Mouse (Mus musculus) limb, embryonic 12.5 days (tissue): ENCODE measurements around the gene Mrc2. TPM values are rescaled to one million over a fixed set of nuclear protein-coding genes. Genes with fewer than 3 reads are reported as not detected.

Source experiments
- ATAC-seq: fragments of 200-750 bp; cut with Nextera tagmentation; 2 replicates; pipeline ENCODE4 v1.8.0; 2017; ENCODE audit warnings: low read depth, moderate TSS enrichment; ENCODE audit not compliant: insufficient number of reproducible peaks, insufficient read depth, low FRiP score, low TSS enrichment
- H3K27ac ChIP-seq: fragments of 300-500 bp; sonication (generic); 2 replicates; pipeline ENCODE4 v1.5.1; 2016; ENCODE audit warnings: mild to moderate bottlenecking, moderate library complexity
- H3K27me3 ChIP-seq: fragments of 300-500 bp; sonication (generic); 2 replicates; pipeline ENCODE4 v1.6.1; 2016; ENCODE audit warnings: mild to moderate bottlenecking, moderate library complexity
- H3K36me3 ChIP-seq: fragments of 300-500 bp; sonication (generic); 2 replicates; pipeline ENCODE4 v1.6.1; 2016; ENCODE audit warnings: mild to moderate bottlenecking, moderate library complexity
- H3K4me1 ChIP-seq: fragments of 300-500 bp; sonication (generic); replicated peaks from 2 replicates; pipeline ENCODE4 v1.6.1; 2016
- H3K4me2 ChIP-seq: fragments of 300-500 bp; sonication (generic); 2 replicates; pipeline ENCODE4 v1.6.1; 2016; ENCODE audit warnings: mild to moderate bottlenecking, moderate library complexity
- H3K4me3 ChIP-seq: fragments of 300-500 bp; sonication (generic); replicated peaks from 2 replicates; pipeline ENCODE4 v1.5.1; 2016; ENCODE audit warnings: mild to moderate bottlenecking
- H3K9ac ChIP-seq: fragments of 300-500 bp; sonication (generic); replicated peaks from 2 replicates; pipeline ENCODE4 v1.6.1; 2016; ENCODE audit warnings: mild to moderate bottlenecking, moderate library complexity
- H3K9me3 ChIP-seq: fragments of 300-500 bp; sonication (generic); 2 replicates; pipeline ENCODE4 v1.6.1; 2016; ENCODE audit warnings: mild to moderate bottlenecking, moderate library complexity
- WGBS: fragments of 180-500 bp; shearing (Covaris S2); methylation state at CpG from one replicate; pipeline ENCODE4 v1.1.7; 2016; 5-methylcytosine and 5-hydroxymethylcytosine counted together
- polyA plus RNA-seq: library from polyadenylated mRNA; unstranded; fragments of >200 nt; fragmentation: Nextera tagmentation; extraction: Ambion mirVana; gene quantifications from 2 replicates; pipeline ENCODE4 v1.2.1, GENCODE M21; 2016

Gene Mrc2
- polyA plus RNA-seq, 1 experiment from 2014 or later = 35.0 TPM

GRCm38 (mm10) chr11:105367163-105367562 lies 74.7 kb downstream of the Mrc2 start:
- Histone ChIP-seq H3K36me3 (no peaks in the 10 kb centered on the region), H3K9ac (no peak overlapping the region)
- no peak for ATAC-seq

GRCm38 (mm10) chr11:105368833-105369232 lies 76.4 kb downstream of the Mrc2 start:
- Histone ChIP-seq H3K9me3 (no peaks in the 10 kb centered on the region), H3K9ac (no peak overlapping the region), H3K27ac (no peak overlapping the region), H3K4me2 (no peak overlapping the region), H3K36me3 (no peaks in the 10 kb centered on the region), H3K27me3 (peaks cover 8% of the 10 kb centered on the region; the same call in 1 of the 2 replicates), H3K4me1 (peaks cover 12% of the 10 kb centered on the region; the same call in 1 of the 2 replicates), H3K4me3 (no peak overlapping the region)
- no peak for ATAC-seq
- WGBS = 92% methylated on average over 5 of the region's 5 CpGs

More at GRCm38 (mm10) chr11:105367163-105367562, 74.7 kb downstream of the Mrc2 start:
- H3K27ac ChIP-seq = no peak overlapping the region
- peaks cover 19% of the 10 kb centered on the region for H3K4me1 ChIP-seq
- no peak overlapping the region for H3K4me3 ChIP-seq
- H3K4me2 ChIP-seq = no peak overlapping the region
- peaks cover 8% of the 10 kb centered on the region; the same call in 1 of the 2 replicates for H3K27me3 ChIP-seq
- WGBS = 81% methylated on average over 3 of the region's 3 CpGs
- H3K9me3 ChIP-seq = no peaks in the 10 kb centered on the region

- no peaks in the 10 kb centered on the region for H3K36me3 ChIP-seq
- H3K4me2 ChIP-seq = no peak overlapping the region
- 88% methylated on average over 13 of the region's 13 CpGs for WGBS
- H3K9me3 ChIP-seq = no peaks in the 10 kb centered on the region
- H3K4me3 ChIP-seq = no peak overlapping the region
- no peak overlapping the region for H3K9ac ChIP-seq
- no peak for ATAC-seq
- H3K27ac ChIP-seq = no peak overlapping the region
- peaks cover under 1% of the 10 kb centered on the region; the same call in 1 of the 2 replicates for H3K27me3 ChIP-seq
- 0 out of 2 replicates have a peak, but pooled peaks cover 3% of the 10 kb centered on the region for H3K4me1 ChIP-seq
Measured at GRCm38 (mm10) chr11:105369526-105370386, 77.3 kb downstream of the Mrc2 start.

- no peaks in the 10 kb centered on the region for H3K27me3 ChIP-seq
- no peaks in the 10 kb centered on the region for H3K4me1 ChIP-seq
- no peak for ATAC-seq
- WGBS = 80% methylated on average over 9 of the region's 9 CpGs
- no peak overlapping the region for H3K4me3 ChIP-seq
- H3K36me3 ChIP-seq = no peaks in the 10 kb centered on the region
- no peak overlapping the region for H3K27ac ChIP-seq
- no peak overlapping the region for H3K9ac ChIP-seq
- H3K4me2 ChIP-seq = no peak overlapping the region
- H3K9me3 ChIP-seq = no peaks in the 10 kb centered on the region
Measured at GRCm38 (mm10) chr11:105371818-105372217, 79.4 kb downstream of the Mrc2 start.

GRCm38 (mm10) chr11:105373881-105374280 lies 81.4 kb downstream of the Mrc2 start:
- ATAC-seq = no peak
- Histone ChIP-seq H3K36me3 (no peaks in the 10 kb centered on the region), H3K4me1 (no peaks in the 10 kb centered on the region), H3K9me3 (no peaks in the 10 kb centered on the region), H3K27ac (no peak overlapping the region), H3K9ac (no peak overlapping the region), H3K4me3 (no peak overlapping the region), H3K27me3 (no peaks in the 10 kb centered on the region), H3K4me2 (no peak overlapping the region)
- 79% methylated on average over 8 of the region's 8 CpGs for WGBS

- Histone ChIP-seq H3K27ac (no peak overlapping the region), H3K9me3 (no peaks in the 10 kb centered on the region), H3K9ac (no peak overlapping the region), H3K36me3 (no peaks in the 10 kb centered on the region), H3K4me1 (no peaks in the 10 kb centered on the region), H3K4me3 (no peak overlapping the region), H3K4me2 (no peak overlapping the region), H3K27me3 (no peaks in the 10 kb centered on the region)
- 63% methylated on average over 10 of the region's 10 CpGs for WGBS
- ATAC-seq = no peak
Measured at GRCm38 (mm10) chr11:105374526-105375175, 82.2 kb downstream of the Mrc2 start.

- H3K27me3 ChIP-seq = no peaks in the 10 kb centered on the region
- H3K4me1 ChIP-seq = no peaks in the 10 kb centered on the region
- H3K4me3 ChIP-seq = no peak overlapping the region
- no peaks in the 10 kb centered on the region for H3K36me3 ChIP-seq
- WGBS = 83% methylated on average over 1 of the region's 1 CpGs
- ATAC-seq = no peak
- no peak overlapping the region for H3K4me2 ChIP-seq
- H3K27ac ChIP-seq = no peak overlapping the region
- no peaks in the 10 kb centered on the region for H3K9me3 ChIP-seq
- no peak overlapping the region for H3K9ac ChIP-seq
Measured at GRCm38 (mm10) chr11:105375821-105376235, 83.4 kb downstream of the Mrc2 start.

- no peaks in the 10 kb centered on the region; the same call in 1 of the 2 replicates for H3K27me3 ChIP-seq
- peaks cover 5% of the 10 kb centered on the region for H3K9me3 ChIP-seq
- no peak overlapping the region for H3K27ac ChIP-seq
- H3K36me3 ChIP-seq = no peaks in the 10 kb centered on the region
- H3K4me1 ChIP-seq = peaks cover 17% of the 10 kb centered on the region
- no peak for ATAC-seq
- H3K9ac ChIP-seq = no peak overlapping the region
- H3K4me2 ChIP-seq = no peak overlapping the region
- WGBS = 88% methylated on average over 9 of the region's 9 CpGs
- H3K4me3 ChIP-seq = no peak overlapping the region
Measured at GRCm38 (mm10) chr11:105385266-105385665, 92.8 kb downstream of the Mrc2 start.

GRCm38 (mm10) chr11:105388636-105389035 lies 96.2 kb downstream of the Mrc2 start:
- ATAC-seq = 0 out of 2 replicates have a peak, but pooled peaks have one; percentile 73
- no peak overlapping the region for H3K9ac ChIP-seq
- no peak overlapping the region for H3K4me3 ChIP-seq
- no peaks in the 10 kb centered on the region for H3K36me3 ChIP-seq
- no peak overlapping the region for H3K4me2 ChIP-seq
- H3K9me3 ChIP-seq = peaks cover 5% of the 10 kb centered on the region
- H3K27ac ChIP-seq = no peak overlapping the region
- peaks cover 7% of the 10 kb centered on the region; the same call in 1 of the 2 replicates for H3K27me3 ChIP-seq
- H3K4me1 ChIP-seq = peaks cover 17% of the 10 kb centered on the region
- WGBS = 20% methylated on average over 2 of the region's 2 CpGs

GRCm38 (mm10) chr11:105390290-105390689 lies 97.8 kb downstream of the Mrc2 start:
- Histone ChIP-seq H3K36me3 (no peaks in the 10 kb centered on the region), H3K9me3 (peaks cover 6% of the 10 kb centered on the region; the same call in 1 of the 2 replicates), H3K4me1 (peaks cover 17% of the 10 kb centered on the region), H3K27ac (no peak overlapping the region), H3K27me3 (peaks cover 7% of the 10 kb centered on the region; the same call in 1 of the 2 replicates), H3K4me3 (no peak overlapping the region), H3K9ac (no peak overlapping the region), H3K4me2 (no peak overlapping the region)
- ATAC-seq = no peak
- WGBS = 88% methylated on average over 7 of the region's 7 CpGs
